ENCODE assay signal across 26 mouse cellular contexts in the genomic region with DNA sequence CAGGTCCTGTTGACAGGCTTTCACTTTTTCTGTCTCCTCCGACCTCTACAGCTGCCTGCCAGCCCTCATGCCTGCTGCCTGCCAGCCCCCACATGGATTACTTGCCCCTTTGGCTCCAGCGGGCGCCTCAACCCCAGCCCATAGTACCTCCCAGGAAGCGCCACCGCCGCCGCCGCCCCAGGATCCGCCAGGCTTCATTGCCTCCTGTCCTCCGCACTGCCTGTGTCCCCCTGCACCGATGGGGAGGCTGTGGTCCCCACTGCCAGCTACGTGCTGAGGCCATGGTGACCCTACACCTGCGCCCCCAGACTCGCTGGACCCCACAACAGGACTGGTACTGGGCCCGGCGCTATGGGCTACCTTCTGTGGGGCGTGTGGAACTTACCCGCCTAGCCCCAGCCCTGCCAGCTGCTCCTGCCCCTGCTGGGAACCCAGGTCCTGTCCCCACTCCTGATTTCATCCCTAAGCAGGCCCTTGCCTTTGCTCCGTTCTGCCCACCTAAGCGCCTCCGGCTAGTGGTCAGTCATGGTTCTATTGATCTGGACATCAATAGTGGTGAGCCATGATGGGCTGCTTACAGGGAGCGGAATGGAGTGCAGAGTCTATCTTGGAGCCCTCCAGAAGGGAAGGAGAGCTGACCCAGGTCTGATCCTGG. TPM values are rescaled to one million over a fixed set of nuclear protein-coding genes. Genes with fewer than 3 reads are reported as not detected.
DNase-seq lines count a peak whose midpoint lies in the region; ATAC-seq and TF ChIP-seq lines count a peak whose summit lies in the region.
"Had no signal": no experiment of that assay in that cellular context is flagged by ENCODE, and none has a peak within 500 bp of the region (broad histone marks: within the 10 kb centered on the region; RNA-seq: fewer than 3 reads in every experiment).

No protein-coding gene starts in this region.

- no peaks in the 10 kb centered on the region for H3K9me3 ChIP-seq in forebrain, embryonic 13.5 days (replicated peaks)
- no peaks in the 10 kb centered on the region for H3K9me3 ChIP-seq in forebrain, embryonic 14.5 days (replicated peaks; ENCODE audit: control insufficient read depth, low read length)
- H3K9me3 ChIP-seq in hindbrain, embryonic 13.5 days: no peaks in the 10 kb centered on the region
- H3K9me3 ChIP-seq in hindbrain, embryonic 11.5 days (ENCODE audit: control insufficient read depth, low read length): no peaks in the 10 kb centered on the region
- H3K9me3 ChIP-seq in E14TG2a.4 (ENCODE audit: low read length): no peaks in the 10 kb centered on the region
- H3K9me3 ChIP-seq in liver, embryonic 12.5 days (replicated peaks): no peaks in the 10 kb centered on the region
- H3K9me3 ChIP-seq: embryonic facial prominence, embryonic 10.5 days; heart, embryonic 13.5 days; kidney, embryonic 15.5 days; lung, embryonic 15.5 days; neural tube, embryonic 15.5 days; stomach, embryonic 15.5 days had no signal

- no peak overlapping the region for H3K4me2 ChIP-seq in forebrain, embryonic 13.5 days
- no peak overlapping the region for H3K4me2 ChIP-seq in forebrain, embryonic 14.5 days (ENCODE audit: low read length)
- no peak overlapping the region for H3K4me2 ChIP-seq in hindbrain, embryonic 13.5 days
- H3K4me2 ChIP-seq in hindbrain, embryonic 11.5 days (replicated peaks; ENCODE audit: low read depth, low read length): no peak overlapping the region
- peak overlapping the region; percentile 67 for H3K4me2 ChIP-seq in liver, embryonic 12.5 days
- H3K4me2 ChIP-seq: heart, embryonic 13.5 days; kidney, embryonic 15.5 days; lung, embryonic 15.5 days; neural tube, embryonic 15.5 days; stomach, embryonic 15.5 days had no signal

- no peak overlapping the region for H3K4me3 ChIP-seq in forebrain, embryonic 13.5 days
- H3K4me3 ChIP-seq in forebrain, embryonic 14.5 days (ENCODE audit: low read depth, low read length): no peak overlapping the region
- H3K4me3 ChIP-seq in hindbrain, embryonic 13.5 days: no peak overlapping the region
- H3K4me3 ChIP-seq in hindbrain, embryonic 11.5 days (ENCODE audit: low read depth, low read length): no peak overlapping the region
- H3K4me3 ChIP-seq in E14TG2a.4 (replicated peaks; ENCODE audit: low read length): peak overlapping the region; percentile 63
- H3K4me3 ChIP-seq in liver, embryonic 12.5 days: peak overlapping the region; percentile 10
- H3K4me3 ChIP-seq: embryonic facial prominence, embryonic 10.5 days; gastrocnemius, adult 2 months; heart, embryonic 13.5 days; kidney, embryonic 15.5 days; lung, embryonic 15.5 days; neural tube, embryonic 15.5 days; stomach, embryonic 15.5 days had no signal

- 86% methylated on average over 22 of the region's 22 CpGs for WGBS in forebrain, embryonic 13.5 days
- 87% methylated on average over 22 of the region's 22 CpGs for WGBS in forebrain, embryonic 14.5 days
- 82% methylated on average over 22 of the region's 22 CpGs for WGBS in hindbrain, embryonic 13.5 days
- WGBS in hindbrain, embryonic 11.5 days: 85% methylated on average over 22 of the region's 22 CpGs
- 82% methylated on average over 22 of the region's 22 CpGs for WGBS in liver, embryonic 12.5 days (ENCODE audit: insufficient replicate concordance)

- no peak for DNase-seq in forebrain, embryonic 14.5 days (ENCODE audit: low spot score)
- DNase-seq in hindbrain, embryonic 11.5 days (ENCODE audit: low spot score): no peak
- no peak for DNase-seq in urinary bladder, postnatal 4 days (ENCODE audit: low spot score in 2 of 2)
- DNase-seq: adrenal gland, postnatal 36 days; cerebellum, adult 11 months; gastrocnemius, adult 2 months; heart, postnatal 36 days; layer of hippocampus, adult 9-11 months; lung, postnatal 4 days; midbrain, embryonic 14.5 days; thymus, postnatal 25 days had no signal

- TF ChIP-seq CTCF in E14TG2a.4 (conservative IDR thresholded peaks at IDR 0.05; ENCODE audit: low read length): no peak

- H3K4me1 ChIP-seq in forebrain, embryonic 13.5 days: peaks cover 23% of the 10 kb centered on the region
- peaks cover 6% of the 10 kb centered on the region; the same call in 1 of the 2 replicates for H3K4me1 ChIP-seq in forebrain, embryonic 14.5 days (ENCODE audit: control insufficient read depth, insufficient read depth, low read length)
- H3K4me1 ChIP-seq in hindbrain, embryonic 13.5 days (replicated peaks): peaks cover 45% of the 10 kb centered on the region
- H3K4me1 ChIP-seq in hindbrain, embryonic 11.5 days (replicated peaks; ENCODE audit: control insufficient read depth, insufficient read depth, low read length): peaks cover 6% of the 10 kb centered on the region; the same call in 1 of the 2 replicates
- peaks cover 88% of the 10 kb centered on the region for H3K4me1 ChIP-seq in E14TG2a.4 (replicated peaks; ENCODE audit: low read depth, low read length)
- H3K4me1 ChIP-seq in liver, embryonic 12.5 days: peaks cover 100% of the 10 kb centered on the region

- H3K27me3 ChIP-seq in forebrain, embryonic 13.5 days: 0 out of 2 replicates have a peak, but pooled peaks cover under 1% of the 10 kb centered on the region
- H3K27me3 ChIP-seq in forebrain, embryonic 14.5 days (replicated peaks; ENCODE audit: control insufficient read depth, insufficient read depth, low read length): no peaks in the 10 kb centered on the region
- H3K27me3 ChIP-seq in hindbrain, embryonic 13.5 days: 0 out of 2 replicates have a peak, but pooled peaks cover 4% of the 10 kb centered on the region
- no peaks in the 10 kb centered on the region for H3K27me3 ChIP-seq in hindbrain, embryonic 11.5 days (ENCODE audit: control insufficient read depth, insufficient read depth, low read length)
- H3K27me3 ChIP-seq in E14TG2a.4 (ENCODE audit: insufficient read depth, low read length): no peaks in the 10 kb centered on the region
- no peaks in the 10 kb centered on the region for H3K27me3 ChIP-seq in liver, embryonic 12.5 days (replicated peaks)
- H3K27me3 ChIP-seq: heart, embryonic 13.5 days; kidney, embryonic 15.5 days; lung, embryonic 15.5 days; neural tube, embryonic 15.5 days; stomach, embryonic 15.5 days had no signal

- 0 out of 2 replicates have a peak overlapping the region, but pooled peaks have one; percentile 4 for H3K27ac ChIP-seq in forebrain, embryonic 13.5 days
- H3K27ac ChIP-seq in forebrain, embryonic 14.5 days (ENCODE audit: low read depth, low read length): no peak overlapping the region
- no peak overlapping the region for H3K27ac ChIP-seq in hindbrain, embryonic 13.5 days
- no peak overlapping the region for H3K27ac ChIP-seq in hindbrain, embryonic 11.5 days (ENCODE audit: low read depth, low read length)
- peak overlapping the region; percentile 98 for H3K27ac ChIP-seq in liver, embryonic 12.5 days
- H3K27ac ChIP-seq: embryonic facial prominence, embryonic 10.5 days; gastrocnemius, adult 2 months; heart, embryonic 13.5 days; kidney, embryonic 15.5 days; lung, embryonic 15.5 days; neural tube, embryonic 15.5 days; stomach, embryonic 15.5 days had no signal

- H3K36me3 ChIP-seq in forebrain, embryonic 13.5 days (ENCODE audit: poor library complexity, severe bottlenecking): peaks cover 49% of the 10 kb centered on the region
- peaks cover 28% of the 10 kb centered on the region for H3K36me3 ChIP-seq in forebrain, embryonic 14.5 days (ENCODE audit: control insufficient read depth, insufficient read depth, low read length)
- peaks cover 53% of the 10 kb centered on the region for H3K36me3 ChIP-seq in hindbrain, embryonic 13.5 days
- H3K36me3 ChIP-seq in hindbrain, embryonic 11.5 days (ENCODE audit: control insufficient read depth, insufficient read depth, low read length): peaks cover 3% of the 10 kb centered on the region; the same call in 1 of the 2 replicates
- peaks cover 96% of the 10 kb centered on the region for H3K36me3 ChIP-seq in E14TG2a.4 (ENCODE audit: insufficient read depth, low read length)
- peaks cover 80% of the 10 kb centered on the region for H3K36me3 ChIP-seq in liver, embryonic 12.5 days

- 0 out of 2 replicates have a peak overlapping the region, but pooled peaks have one; percentile 16 for H3K9ac ChIP-seq in forebrain, embryonic 13.5 days
- no peak overlapping the region for H3K9ac ChIP-seq in forebrain, embryonic 14.5 days (ENCODE audit: low read length)
- H3K9ac ChIP-seq in hindbrain, embryonic 13.5 days: peak overlapping the region; percentile 15; the same call in 1 of the 2 replicates
- H3K9ac ChIP-seq in hindbrain, embryonic 11.5 days (ENCODE audit: low read depth, low read length): no peak overlapping the region
- peak overlapping the region; percentile 72 for H3K9ac ChIP-seq in liver, embryonic 12.5 days
- H3K9ac ChIP-seq: heart, embryonic 13.5 days; kidney, embryonic 15.5 days; lung, embryonic 15.5 days; neural tube, embryonic 15.5 days; stomach, embryonic 15.5 days had no signal

- ATAC-seq in forebrain, embryonic 13.5 days: no peak
- ATAC-seq in forebrain, embryonic 14.5 days: no peak
- no peak for ATAC-seq in hindbrain, embryonic 13.5 days (ENCODE audit: low FRiP score)
- no peak for ATAC-seq in hindbrain, embryonic 11.5 days (ENCODE audit: low FRiP score)
- no peak for ATAC-seq in liver, embryonic 12.5 days
- ATAC-seq in frontal cortex, adult (ENCODE audit: low TSS enrichment): no peak
- ATAC-seq: intestine, postnatal 0 days had no signal

RNA-seq across cellular contexts. Expression of gene Cox6b2, which starts 6.4 kb away (rescaled TPM):
- polyA plus RNA-seq in forebrain, embryonic 13.5 days (2015; fragmentation: Nextera tagmentation; extraction: Ambion mirVana): 17.8 and 22.1 TPM in 2 replicates
- polyA plus RNA-seq in forebrain, embryonic 14.5 days (2014; fragmentation: Nextera tagmentation; extraction: Ambion mirVana): 11.7 and 13.1 TPM in 2 replicates
- polyA plus RNA-seq in hindbrain, embryonic 13.5 days (2015; fragmentation: Nextera tagmentation; extraction: Ambion mirVana): 16.4 and 21.1 TPM in 2 replicates
- 28.0 and 28.5 TPM in 2 replicates for polyA plus RNA-seq in hindbrain, embryonic 11.5 days (2014; fragmentation: Nextera tagmentation; extraction: Ambion mirVana)
- 152 and 159 TPM in 2 replicates for polyA plus RNA-seq in liver, embryonic 12.5 days (2016; fragmentation: Nextera tagmentation; extraction: Ambion mirVana)

RNA-seq across cellular contexts. Expression of gene Kmt5c, which starts 6.5 kb away (rescaled TPM):
- polyA plus RNA-seq in forebrain, embryonic 13.5 days (2015; fragmentation: Nextera tagmentation; extraction: Ambion mirVana): 75.3 and 84.3 TPM in 2 replicates
- polyA plus RNA-seq in forebrain, embryonic 14.5 days (2014; fragmentation: Nextera tagmentation; extraction: Ambion mirVana): 54.6 and 57.1 TPM in 2 replicates
- polyA plus RNA-seq in hindbrain, embryonic 13.5 days (2015; fragmentation: Nextera tagmentation; extraction: Ambion mirVana): 79.4 and 86.8 TPM in 2 replicates
- 64.3 and 69.2 TPM in 2 replicates for polyA plus RNA-seq in hindbrain, embryonic 11.5 days (2014; fragmentation: Nextera tagmentation; extraction: Ambion mirVana)
- 79.0 and 79.5 TPM in 2 replicates for polyA plus RNA-seq in liver, embryonic 12.5 days (2016; fragmentation: Nextera tagmentation; extraction: Ambion mirVana)

RNA-seq across cellular contexts. Expression of gene Tmem150b, which starts 21.4 kb away (rescaled TPM):
- 0.27 and 0.29 TPM in 2 replicates for polyA plus RNA-seq in forebrain, embryonic 13.5 days (2015; fragmentation: Nextera tagmentation; extraction: Ambion mirVana)
- 0.12 TPM in 1 of 2 replicates, not detected in the other for polyA plus RNA-seq in forebrain, embryonic 14.5 days (2014; fragmentation: Nextera tagmentation; extraction: Ambion mirVana)
- polyA plus RNA-seq in hindbrain, embryonic 13.5 days (2015; fragmentation: Nextera tagmentation; extraction: Ambion mirVana): 0.12 and 0.19 TPM in 2 replicates
- 0.22 and 0.26 TPM in 2 replicates for polyA plus RNA-seq in hindbrain, embryonic 11.5 days (2014; fragmentation: Nextera tagmentation; extraction: Ambion mirVana)
- 0.08 and 0.12 TPM in 2 replicates for polyA plus RNA-seq in liver, embryonic 12.5 days (2016; fragmentation: Nextera tagmentation; extraction: Ambion mirVana)
- polyA plus RNA-seq: cortical plate, adult 2 months had no signal

RNA-seq across cellular contexts. Expression of gene Fam71e2, which starts 24.6 kb away (rescaled TPM):
- polyA plus RNA-seq in forebrain, embryonic 13.5 days (2015; fragmentation: Nextera tagmentation; extraction: Ambion mirVana): not detected in 2 replicates
- not detected in 2 replicates for polyA plus RNA-seq in forebrain, embryonic 14.5 days (2014; fragmentation: Nextera tagmentation; extraction: Ambion mirVana)
- not detected in 2 replicates for polyA plus RNA-seq in hindbrain, embryonic 13.5 days (2015; fragmentation: Nextera tagmentation; extraction: Ambion mirVana)
- polyA plus RNA-seq in hindbrain, embryonic 11.5 days (2014; fragmentation: Nextera tagmentation; extraction: Ambion mirVana): not detected in 2 replicates
- not detected in 2 replicates for polyA plus RNA-seq in liver, embryonic 12.5 days (2016; fragmentation: Nextera tagmentation; extraction: Ambion mirVana)
- polyA plus RNA-seq: cortical plate, adult 2 months; embryonic facial prominence, embryonic 10.5 days; forebrain, embryonic 11.5 days; heart, embryonic 13.5 days; intestine, postnatal 0 days; kidney, embryonic 15.5 days; large intestine, adult 2 months; lung, embryonic 15.5 days; midbrain, embryonic 14.5 days; neural tube, embryonic 15.5 days; stomach, embryonic 15.5 days had no signal

RNA-seq across cellular contexts. Expression of gene Il11, which starts 36.2 kb away (rescaled TPM):
- 0.17 and 0.40 TPM in 2 replicates for polyA plus RNA-seq in forebrain, embryonic 13.5 days (2015; fragmentation: Nextera tagmentation; extraction: Ambion mirVana)
- polyA plus RNA-seq in forebrain, embryonic 14.5 days (2014; fragmentation: Nextera tagmentation; extraction: Ambion mirVana): 0.21 and 0.32 TPM in 2 replicates
- 0.38 and 0.56 TPM in 2 replicates for polyA plus RNA-seq in hindbrain, embryonic 13.5 days (2015; fragmentation: Nextera tagmentation; extraction: Ambion mirVana)
- 0.08 and 0.14 TPM in 2 replicates for polyA plus RNA-seq in hindbrain, embryonic 11.5 days (2014; fragmentation: Nextera tagmentation; extraction: Ambion mirVana)
- 0.06 TPM in 1 of 2 replicates, not detected in the other for polyA plus RNA-seq in liver, embryonic 12.5 days (2016; fragmentation: Nextera tagmentation; extraction: Ambion mirVana)
- polyA plus RNA-seq: heart, embryonic 13.5 days had no signal

Comparison
In these comparisons a context has a peak if more than half of its experiments do, and no peak if none do; other contexts are left out.
1. H3K27ac ChIP-seq: peak in forebrain, embryonic 13.5 days (single experiment) and liver, embryonic 12.5 days (single experiment); none in forebrain, embryonic 14.5 days (single experiment), hindbrain, embryonic 13.5 days (single experiment) and hindbrain, embryonic 11.5 days (single experiment).
2. H3K9ac ChIP-seq: peak in forebrain, embryonic 13.5 days (single experiment), hindbrain, embryonic 13.5 days (single experiment) and liver, embryonic 12.5 days (single experiment); none in forebrain, embryonic 14.5 days (single experiment) and hindbrain, embryonic 11.5 days (single experiment).
3. H3K4me3 ChIP-seq: peak in E14TG2a.4 (single experiment) and liver, embryonic 12.5 days (single experiment); none in forebrain, embryonic 13.5 days (single experiment), forebrain, embryonic 14.5 days (single experiment), hindbrain, embryonic 13.5 days (single experiment) and hindbrain, embryonic 11.5 days (single experiment).